Mouse (Mus musculus) G1E-ER4 (cell line): ENCODE measurements around the gene Ctnna2. TPM values are rescaled to one million over a fixed set of nuclear protein-coding genes. Genes with fewer than 3 reads are reported as not detected.

Experiments
- GATA1 ChIP-seq: IDR thresholded peaks from one replicate; pipeline ENCODE4 v1.8.0; 2012; ENCODE audit warnings: low read length, inconsistent platforms
- polyA plus RNA-seq: library from polyadenylated mRNA; stranded (reverse); fragments of >175 nt; gene quantifications from 2 replicates; pipeline ENCODE4 v1.2.3, GENCODE M21; 2012

Gene Ctnna2
- polyA plus RNA-seq, 1 experiment = not detected

DNA sequence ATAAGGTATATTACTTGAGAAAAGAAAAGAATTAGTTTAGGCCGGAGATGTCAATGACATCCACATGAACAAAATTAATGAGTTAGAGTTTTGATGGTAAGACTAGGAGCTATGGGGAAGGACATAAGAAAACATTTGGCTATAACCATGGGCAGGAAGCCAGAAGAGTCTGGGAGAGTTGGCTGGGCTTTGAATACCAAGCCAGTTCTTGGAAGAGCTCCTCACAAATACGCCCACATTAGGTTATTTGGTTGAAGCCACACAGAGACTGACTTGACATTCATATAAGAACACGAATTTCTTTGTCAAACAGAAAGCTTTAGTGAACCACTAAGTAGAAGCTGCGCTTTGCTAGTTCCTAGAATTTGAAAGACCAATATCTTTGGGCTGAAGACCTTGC, 554.7 kb downstream of the Ctnna2 start:
- no peak for TF ChIP-seq GATA1

DNA sequence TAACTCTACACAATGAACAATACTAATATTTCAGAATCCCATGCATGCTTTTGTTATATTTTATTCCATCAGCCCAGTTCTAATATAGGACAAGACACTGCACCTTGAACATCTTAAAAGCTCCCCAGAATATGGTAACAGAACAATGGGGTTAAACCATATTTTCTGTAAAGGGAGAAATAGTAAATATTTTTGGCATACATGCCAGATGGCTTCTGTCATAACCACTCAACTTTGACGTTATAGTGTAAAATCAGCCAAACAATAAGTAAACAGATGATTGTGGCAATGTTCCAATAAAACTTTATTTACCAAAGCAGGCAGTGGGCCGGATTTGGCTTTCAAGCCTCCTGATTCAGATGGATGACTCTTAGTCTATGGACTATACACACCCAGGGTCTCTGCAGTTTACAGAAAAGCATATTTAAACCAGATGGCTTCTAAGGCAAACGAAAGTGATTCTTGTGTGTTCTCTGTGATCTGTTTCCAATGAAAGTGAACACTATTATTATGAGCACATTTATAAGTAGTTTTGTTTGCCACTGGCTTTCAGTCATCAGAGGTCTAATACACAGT, 557.8 kb downstream of the Ctnna2 start:
- no peak for TF ChIP-seq GATA1

DNA sequence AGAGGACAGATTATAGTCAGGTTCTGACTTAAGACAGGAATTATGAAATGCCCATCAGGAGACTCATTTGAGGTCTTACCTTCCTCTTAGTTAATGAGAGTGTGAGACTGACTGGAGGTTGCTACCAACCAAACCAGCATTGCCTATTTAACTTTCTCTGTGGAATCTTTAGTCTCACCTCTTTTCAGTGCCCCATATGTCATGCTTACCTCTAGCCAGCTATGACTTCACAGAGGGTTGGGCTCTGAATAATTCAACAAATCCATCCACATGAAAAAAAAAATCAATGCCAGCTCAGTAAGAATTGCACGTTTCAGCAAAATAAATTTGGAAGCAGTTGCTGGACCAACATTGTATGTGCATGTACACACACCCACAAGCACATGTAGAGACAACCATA, 562.5 kb downstream of the Ctnna2 start:
- no peak for TF ChIP-seq GATA1

DNA sequence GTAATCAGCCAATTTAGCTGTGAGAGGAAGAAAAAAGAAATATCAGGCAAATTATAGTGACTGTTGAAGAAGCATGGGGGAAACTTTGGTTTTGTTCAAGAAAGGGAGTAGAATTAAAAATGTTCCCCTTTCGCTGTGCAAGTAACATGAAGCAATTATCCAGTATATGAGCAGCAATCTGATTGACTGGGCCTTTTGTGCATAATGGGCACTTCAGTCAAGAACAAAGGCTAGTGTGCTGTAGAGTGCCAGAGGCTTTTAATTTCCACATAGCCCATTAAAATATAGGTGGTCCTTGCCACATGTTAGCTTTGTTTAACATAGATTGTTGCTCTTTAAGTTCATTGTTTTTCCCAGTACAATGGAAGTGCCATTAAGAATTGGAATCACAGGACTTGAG, 566.0 kb downstream of the Ctnna2 start:
- no peak for TF ChIP-seq GATA1

DNA sequence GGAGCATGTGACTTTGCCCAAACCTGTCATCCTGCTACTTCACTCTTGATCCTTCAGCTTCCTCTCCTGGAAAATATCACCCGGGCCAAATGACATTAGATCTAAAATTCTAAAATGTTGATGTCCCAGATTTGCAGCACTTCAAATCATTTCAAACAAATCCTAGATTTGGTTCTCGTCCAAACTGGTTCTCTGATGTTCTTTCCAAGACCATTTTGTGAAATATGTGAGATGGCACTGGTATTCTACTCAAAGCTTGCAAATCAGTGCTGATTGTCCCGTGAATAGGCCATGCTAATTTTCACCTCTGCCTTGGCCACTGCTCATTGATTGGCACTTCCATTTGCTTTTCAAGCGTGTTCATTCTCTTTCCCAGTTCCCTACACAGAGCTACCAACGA, 571.0 kb downstream of the Ctnna2 start:
- no peak for TF ChIP-seq GATA1

DNA sequence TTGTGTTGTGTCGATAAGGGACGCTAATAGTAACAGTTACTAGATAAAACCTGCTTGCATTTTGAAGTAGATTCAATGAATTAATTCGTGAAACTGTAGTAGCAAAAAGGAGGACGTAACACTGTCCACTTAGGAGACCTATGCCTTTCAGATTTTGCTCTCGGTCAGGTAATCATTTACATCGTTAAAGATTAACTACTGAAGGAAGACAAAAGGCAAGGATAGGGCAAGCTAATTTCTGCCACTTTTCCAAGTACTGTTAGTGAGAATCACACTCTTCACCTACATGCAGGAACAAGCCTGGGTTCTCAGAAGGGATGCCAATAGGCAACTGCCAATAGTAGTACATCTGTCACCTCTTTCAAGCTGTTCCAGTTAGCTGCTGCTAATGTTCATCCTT, 578.7 kb downstream of the Ctnna2 start:
- TF ChIP-seq GATA1 = no peak

DNA sequence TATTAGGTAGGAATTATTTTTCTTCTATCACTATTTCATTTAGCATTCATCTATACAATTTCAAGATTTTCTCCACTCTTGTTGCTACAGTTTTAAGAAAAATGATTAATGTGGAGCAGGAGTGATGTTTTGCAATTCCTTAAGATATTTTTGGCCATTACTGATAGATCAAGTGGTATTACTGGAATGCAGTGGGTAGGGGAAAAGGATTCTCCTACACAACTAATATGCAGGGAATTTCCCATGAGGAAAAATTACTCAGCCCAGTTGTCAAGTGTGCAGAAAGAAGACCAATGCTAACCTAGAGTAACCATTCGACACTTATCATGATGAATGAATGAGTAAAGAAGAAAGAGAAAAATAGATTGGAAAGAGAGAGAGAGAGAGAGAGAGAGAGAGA, 587.8 kb downstream of the Ctnna2 start:
- no peak for TF ChIP-seq GATA1

DNA sequence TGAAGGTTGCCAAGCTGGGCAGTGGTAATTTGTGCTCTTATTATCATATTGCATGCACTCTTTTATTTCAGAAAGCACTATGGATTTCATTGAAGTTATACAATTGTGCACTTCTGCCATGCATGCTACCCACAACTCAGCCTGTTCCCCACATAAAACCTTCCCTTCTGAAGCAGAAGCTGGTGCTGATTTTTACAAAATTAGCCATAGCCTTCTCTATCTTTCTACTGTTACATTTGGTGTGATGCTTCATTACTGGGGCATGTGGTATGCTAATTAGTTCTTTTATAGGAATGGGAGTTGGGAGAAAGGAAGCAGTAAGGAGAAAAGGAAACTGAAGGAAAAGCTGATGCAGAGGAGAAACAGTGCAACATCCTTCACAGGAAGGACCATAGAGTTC, 598.2 kb downstream of the Ctnna2 start:
- TF ChIP-seq GATA1 = no peak

DNA sequence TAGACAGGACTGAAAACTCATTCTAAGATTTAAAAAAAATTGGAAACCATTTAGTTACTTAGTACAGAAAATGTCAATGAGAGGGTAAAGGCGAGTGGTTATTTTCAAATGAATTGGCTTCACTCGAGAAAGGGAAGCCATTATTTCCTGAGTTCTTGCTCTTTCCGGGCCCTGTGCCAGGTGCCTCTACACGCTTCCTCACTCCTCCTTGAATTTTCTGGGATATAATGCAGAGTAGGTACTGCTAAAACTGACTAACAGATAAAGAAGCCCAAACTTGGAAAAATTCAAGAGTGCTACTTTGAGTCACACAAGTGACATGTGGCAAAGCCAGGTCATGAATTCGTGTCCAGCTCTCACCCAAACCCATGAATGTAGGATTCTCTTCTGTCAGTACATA, 606.4 kb downstream of the Ctnna2 start:
- no peak for TF ChIP-seq GATA1

DNA sequence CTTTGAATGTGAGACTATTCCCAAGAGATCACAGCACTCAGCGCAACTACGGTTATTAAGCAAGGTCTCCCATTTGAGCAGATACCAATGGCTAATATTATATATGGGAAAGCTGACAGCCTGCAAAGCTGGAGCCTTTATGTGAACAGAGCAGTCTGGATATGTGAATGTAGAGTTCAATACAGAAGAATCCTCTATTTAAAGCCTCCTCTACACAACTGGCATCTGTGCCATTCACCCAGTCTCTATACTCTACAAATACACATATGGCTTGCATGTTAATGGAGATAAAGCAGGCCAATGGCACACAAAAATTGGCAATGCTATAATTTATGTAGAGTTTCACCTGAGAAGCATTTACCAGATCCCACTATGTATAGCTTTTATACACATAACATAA, 608.4 kb downstream of the Ctnna2 start:
- no peak for TF ChIP-seq GATA1

DNA sequence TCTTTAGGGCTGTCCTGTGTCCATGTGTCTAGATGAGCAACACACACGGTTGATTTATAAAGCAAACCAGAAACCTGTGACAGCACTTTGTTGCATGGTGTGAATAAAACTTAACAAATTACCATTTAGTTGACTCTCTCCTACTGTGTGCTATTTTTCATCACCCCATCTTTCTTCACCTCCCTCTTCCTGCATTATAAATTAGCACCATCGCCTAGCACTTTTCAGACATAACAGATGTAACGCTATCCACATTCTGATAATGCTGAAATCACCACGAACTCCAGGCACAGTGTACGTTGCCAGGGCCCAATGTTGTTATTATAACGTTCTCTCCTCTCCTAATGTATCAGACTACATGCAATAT, 621.0 kb downstream of the Ctnna2 start:
- no peak for TF ChIP-seq GATA1

DNA sequence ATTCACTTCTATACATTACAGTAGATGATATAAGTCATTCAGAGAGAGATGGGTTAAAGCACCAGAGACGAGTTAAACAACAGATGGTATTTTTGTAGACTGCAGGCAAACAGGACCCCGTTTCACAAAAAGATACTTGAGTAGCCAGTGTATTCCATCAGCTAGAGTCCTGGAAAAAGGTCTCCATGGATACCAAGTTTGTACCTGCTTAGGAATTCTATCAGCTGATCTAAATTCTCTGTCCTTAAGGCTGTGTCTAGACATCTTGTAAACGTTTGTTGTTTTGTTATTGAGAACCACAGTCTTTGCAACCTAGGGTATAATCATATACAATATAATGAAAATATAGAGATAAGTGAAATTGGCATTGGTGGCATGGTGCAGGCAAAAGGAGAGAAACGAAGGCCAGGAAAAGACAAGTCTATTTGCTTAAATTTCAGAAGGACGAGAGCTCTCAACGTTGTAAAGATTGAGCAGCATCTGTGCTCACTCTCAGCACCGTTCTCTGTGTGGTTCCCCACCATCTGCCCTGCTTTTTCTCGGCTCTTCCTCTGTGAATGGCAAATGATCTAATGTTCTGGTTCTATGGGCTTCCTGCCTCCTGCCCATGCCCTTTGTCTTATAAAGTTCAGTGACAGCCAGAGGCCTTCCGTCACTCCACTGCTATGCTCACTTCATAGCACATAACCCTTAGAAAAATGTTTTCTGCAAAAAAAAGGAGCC, 621.6 kb downstream of the Ctnna2 start:
- TF ChIP-seq GATA1 = no peak

DNA sequence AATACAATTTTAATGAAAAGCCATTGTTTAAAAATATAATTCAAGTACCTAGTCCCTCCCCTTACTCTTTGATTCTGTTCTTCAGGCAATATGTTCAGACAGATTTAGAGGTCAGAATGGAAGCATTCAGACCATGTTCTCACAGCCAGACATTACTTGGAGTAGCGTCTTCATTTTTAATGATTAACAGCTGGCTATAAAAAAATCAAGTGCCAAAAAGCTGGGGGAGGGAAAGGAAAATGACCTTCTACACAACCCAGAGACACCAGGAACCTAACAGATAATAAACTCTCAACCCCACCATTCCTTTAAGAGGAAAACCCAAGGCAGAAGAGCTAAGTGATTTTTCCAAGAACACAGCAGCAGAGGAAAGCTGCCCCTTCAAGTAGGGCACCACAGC, 624.7 kb downstream of the Ctnna2 start:
- no peak for TF ChIP-seq GATA1

DNA sequence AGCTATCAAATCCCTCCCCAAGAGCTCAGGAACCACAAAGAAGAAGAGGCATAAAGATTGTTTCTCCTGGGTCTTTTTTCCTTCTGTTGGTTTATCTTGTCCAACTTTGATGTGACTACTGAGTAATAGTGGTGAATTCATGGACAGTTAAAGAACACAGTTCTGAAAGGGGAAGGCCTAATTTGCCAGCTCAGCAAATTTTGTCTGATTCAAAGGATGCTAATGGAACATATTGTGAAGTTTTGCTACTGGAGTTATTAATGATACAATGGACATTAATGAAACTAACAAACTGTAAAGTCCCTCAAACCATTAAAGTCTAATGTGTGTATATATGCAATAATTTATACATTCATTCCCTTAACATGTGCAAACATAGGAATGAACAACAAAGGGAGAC, 635.7 kb downstream of the Ctnna2 start:
- no peak for TF ChIP-seq GATA1

DNA sequence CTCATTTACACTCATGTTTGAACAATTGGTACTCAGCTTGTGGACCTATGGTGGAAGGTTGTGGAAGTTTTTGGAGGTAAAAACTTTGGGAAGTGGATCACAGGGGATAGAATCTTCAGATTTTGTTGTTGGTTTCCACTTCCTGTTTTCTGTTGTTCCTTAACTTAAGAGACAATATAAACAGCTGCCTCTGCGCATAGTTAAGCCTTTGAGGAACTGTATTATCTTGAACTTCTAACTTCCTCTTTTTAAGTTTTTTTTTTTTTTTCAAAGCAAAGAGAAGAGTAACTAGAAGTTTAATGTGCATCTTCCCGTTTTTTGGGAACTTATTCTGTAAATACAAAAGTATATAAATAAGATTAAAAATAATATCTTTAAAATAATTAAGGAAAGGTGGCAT, 644.0 kb downstream of the Ctnna2 start:
- no peak for TF ChIP-seq GATA1

DNA sequence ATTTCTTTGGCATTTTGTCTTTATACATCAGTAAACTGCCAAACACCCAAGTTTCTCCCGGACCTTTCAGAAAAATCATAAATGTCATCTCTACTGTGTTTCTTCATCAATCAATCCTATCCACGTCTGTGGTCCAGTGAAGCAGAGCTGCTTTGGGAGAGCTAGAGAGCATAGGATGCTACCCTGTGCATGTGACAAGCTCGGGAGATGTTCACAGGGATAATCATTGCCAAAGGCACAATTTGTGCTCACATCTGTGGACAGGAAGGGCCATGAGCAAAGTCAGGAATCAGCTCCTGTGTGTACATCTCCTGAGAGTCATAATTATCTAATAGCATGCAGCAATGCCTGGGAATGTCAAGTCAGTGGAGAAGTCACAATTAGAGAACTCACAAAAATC, 654.8 kb downstream of the Ctnna2 start:
- TF ChIP-seq GATA1 = no peak

DNA sequence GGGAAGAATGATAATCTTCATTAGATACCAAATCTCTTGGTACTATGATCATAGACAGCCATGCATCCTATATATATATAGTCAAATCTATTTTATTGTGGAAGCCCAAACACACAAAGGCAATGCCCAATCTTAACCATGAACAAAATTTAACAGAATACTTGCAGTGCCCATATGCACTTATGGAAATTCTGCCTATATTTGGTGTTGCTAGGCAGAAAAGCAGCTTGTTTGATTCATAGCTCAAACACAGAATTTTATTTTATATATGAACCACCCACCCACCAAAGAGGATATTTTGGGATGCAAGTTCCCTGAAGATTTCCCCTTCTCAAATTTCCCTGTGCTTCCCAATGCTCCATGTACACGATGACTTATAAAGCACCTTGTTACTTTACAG, 655.2 kb downstream of the Ctnna2 start:
- no peak for TF ChIP-seq GATA1

DNA sequence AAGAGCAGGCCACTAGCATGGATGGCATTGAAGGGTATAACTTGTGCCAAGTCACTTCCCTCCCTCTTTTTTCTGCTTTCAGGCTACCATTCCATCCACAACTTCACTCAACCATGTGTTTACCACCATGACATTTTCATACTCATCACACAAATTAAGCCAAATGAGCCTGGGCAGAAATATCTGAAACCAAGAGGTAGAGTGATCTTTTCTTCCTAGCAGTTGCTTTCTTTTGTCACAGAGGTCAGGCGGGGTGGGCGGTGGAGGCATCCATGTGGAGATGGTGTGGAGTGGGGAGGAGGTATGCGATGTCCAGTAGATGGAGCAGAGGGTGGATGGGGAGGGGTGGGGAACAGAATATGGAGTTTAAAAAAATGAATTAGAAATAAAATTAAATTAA, 672.7 kb downstream of the Ctnna2 start:
- no peak for TF ChIP-seq GATA1
